Mouse (Mus musculus) CH12.LX (cell line): ENCODE data around the gene Fam129c.
A peak's percentile ranks its signal among the peaks of the same experiment; 100 is the strongest.

Experiments
- CTCF ChIP-seq, 2 experiments: IDR thresholded peaks in 1 of 2; conservative IDR thresholded peaks in 1 of 2; 2 replicates each; pipeline ENCODE4 v1.5.1; 2011 to 2012; ENCODE audit warnings: low read depth in 2 of 2, low read length in 2 of 2, improper control_type of control experiment in 1 of 2, inconsistent platforms in 1 of 2, mild to moderate bottlenecking in 1 of 2, moderate library complexity in 1 of 2
- ETS1 ChIP-seq: conservative IDR thresholded peaks from 2 replicates; pipeline ENCODE4 v1.6.1; 2012; ENCODE audit warnings: low read depth, mild to moderate bottlenecking, inconsistent platforms, low read length, improper control_type of control experiment, moderate library complexity
- GABPA ChIP-seq: IDR thresholded peaks from 2 replicates; pipeline ENCODE4 v1.6.1; 2012; ENCODE audit warnings: low read depth, low read length, improper control_type of control experiment, inconsistent platforms; ENCODE audit not compliant: insufficient replicate concordance
- MEF2A ChIP-seq: IDR thresholded peaks from 2 replicates; pipeline ENCODE4 v1.6.1; 2014; ENCODE audit warnings: low read depth, mild to moderate bottlenecking, inconsistent platforms, low read length, improper control_type of control experiment, borderline replicate concordance
- NELFE ChIP-seq: IDR thresholded peaks from 2 replicates; pipeline ENCODE4 v1.6.1; 2011; ENCODE audit warnings: low read depth, low read length, improper control_type of control experiment
- POLR2A ChIP-seq: IDR thresholded peaks from 2 replicates; pipeline ENCODE4 v1.6.1; 2011; ENCODE audit warnings: low read depth, mild to moderate bottlenecking, improper control_type of control experiment, low read length
- RAD21 ChIP-seq: IDR thresholded peaks from 2 replicates; pipeline ENCODE4 v1.6.1; 2011; ENCODE audit warnings: low read depth, mild to moderate bottlenecking, low read length, improper control_type of control experiment, moderate library complexity
- USF2 ChIP-seq: conservative IDR thresholded peaks from 2 replicates; pipeline ENCODE4 v1.6.1; 2011; ENCODE audit warnings: low read depth, low read length, improper control_type of control experiment

- no peak for TF ChIP-seq CTCF (conservative IDR thresholded peaks at IDR 0.05 in 1 of 2, IDR thresholded peaks at IDR 0.05 in 1 of 2; ENCODE audit: low read depth in 2 of 2, low read length in 2 of 2)
- TF ChIP-seq POLR2A: peak; percentile 61
- TF ChIP-seq GABPA: no peak
- peak; percentile 79; the same call in 1 of the 2 replicates for TF ChIP-seq ETS1
- TF ChIP-seq MEF2A: peak; percentile 63
- TF ChIP-seq RAD21: no peak
- no peak for TF ChIP-seq NELFE
- no peak for TF ChIP-seq USF2
Observed at GRCm38 (mm10) chr8:71627265-71628099, 30.0 kb downstream of the Fam129c start.
